Mouse (Mus musculus) testis, adult 2 months (tissue): ENCODE data around the gene Epsti1.

Source experiments
- CTCF ChIP-seq: fragments of 200-500 bp; IDR thresholded peaks from 2 replicates; pipeline ENCODE4 v1.5.1; 2012; ENCODE audit warnings: low read depth, mild to moderate bottlenecking, inconsistent platforms, low read length, moderate library complexity; ENCODE audit not compliant: control insufficient read depth, insufficient read depth, insufficient replicate concordance
- POLR2A ChIP-seq: fragments of 200-500 bp; IDR thresholded peaks from 2 replicates; pipeline ENCODE4 v1.6.1; 2012; ENCODE audit warnings: low read depth, mild to moderate bottlenecking, inconsistent platforms, low read length, moderate library complexity; ENCODE audit not compliant: control insufficient read depth

DNA sequence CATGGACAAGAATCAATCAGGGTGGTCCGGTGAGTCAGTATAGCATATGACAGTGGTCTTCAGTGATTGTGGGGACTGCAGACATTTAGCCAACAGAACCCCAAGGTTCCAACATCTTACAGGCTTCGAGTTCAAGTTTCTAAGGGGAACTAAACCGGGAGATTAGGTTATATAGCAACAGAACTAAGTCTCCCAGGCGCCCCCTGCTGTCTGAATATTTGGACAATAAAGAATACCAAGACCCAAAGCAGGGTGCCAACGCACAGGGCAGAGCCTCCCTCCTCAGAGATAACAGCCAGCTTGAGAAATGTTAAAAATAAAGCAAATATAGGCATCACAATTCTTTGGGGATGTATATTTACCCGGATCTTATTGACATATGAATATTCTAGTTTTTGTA is 24.0 kb downstream of the Epsti1 start:
- no peak for TF ChIP-seq CTCF
- no peak for TF ChIP-seq POLR2A
